Comparison of ENCODE assay signal across 9 mouse cellular contexts in the genomic region with DNA sequence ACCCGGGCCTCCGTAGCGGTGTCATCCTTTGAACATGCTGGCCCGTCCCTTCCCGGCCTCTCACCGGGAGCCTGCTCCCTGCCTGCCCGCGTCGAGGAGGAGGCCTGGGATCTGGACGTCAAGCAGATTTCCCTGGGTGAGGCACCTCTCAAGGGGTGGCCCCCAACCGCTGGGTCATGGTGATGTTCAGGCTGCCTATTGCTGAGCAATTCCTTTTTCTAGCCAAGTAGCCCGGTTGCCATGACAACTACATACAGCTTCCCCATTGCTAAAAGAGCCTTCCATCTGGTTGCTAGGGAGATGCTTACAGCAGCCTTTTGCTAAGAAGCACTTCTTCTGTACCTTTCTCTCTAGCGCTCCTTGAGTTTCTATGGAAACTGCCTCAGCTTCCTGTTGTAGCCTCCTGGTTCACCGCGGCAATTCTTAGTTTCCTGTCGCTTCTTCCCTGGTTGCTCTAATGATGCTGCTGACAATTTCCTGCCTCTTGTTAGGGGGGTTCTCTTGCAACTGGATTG. TPM values are rescaled to one million over a fixed set of nuclear protein-coding genes. Genes with fewer than 3 reads are reported as not detected.
DNase-seq lines count a peak whose midpoint lies in the region; ATAC-seq and TF ChIP-seq lines count a peak whose summit lies in the region.
"Had no signal": no experiment of that assay in that cellular context is flagged by ENCODE, and none has a peak within 500 bp of the region (broad histone marks: within the 10 kb centered on the region; RNA-seq: fewer than 3 reads in every experiment).

No protein-coding gene starts in this region.

- no peaks in the 10 kb centered on the region for H3K27me3 ChIP-seq in heart, adult 2 months (ENCODE audit: control insufficient read depth, insufficient read depth, low read length)
- H3K27me3 ChIP-seq in neural tube, embryonic 13.5 days = no peaks in the 10 kb centered on the region

- no peak overlapping the region for H3K27ac ChIP-seq in heart, adult 2 months
- H3K27ac ChIP-seq in left cerebral cortex, adult 2 months = peak overlapping the region; percentile 91
- peak overlapping the region; percentile 85 for H3K27ac ChIP-seq in neural tube, embryonic 13.5 days (replicated peaks)

- no peak overlapping the region for H3K9ac ChIP-seq in heart, adult 2 months (ENCODE audit: low read depth, low read length)
- peak overlapping the region; percentile 60 for H3K9ac ChIP-seq in neural tube, embryonic 13.5 days

- H3K36me3 ChIP-seq in heart, adult 2 months (ENCODE audit: control insufficient read depth, insufficient read depth, low read length) = no peaks in the 10 kb centered on the region
- H3K36me3 ChIP-seq in neural tube, embryonic 13.5 days = peaks cover 86% of the 10 kb centered on the region

- H3K4me1 ChIP-seq in heart, adult 2 months (ENCODE audit: control insufficient read depth, insufficient read depth, low read length) = no peaks in the 10 kb centered on the region
- H3K4me1 ChIP-seq in neural tube, embryonic 13.5 days (replicated peaks) = peaks cover 54% of the 10 kb centered on the region

- peak; percentile 83 for ATAC-seq in neural tube, embryonic 13.5 days (ENCODE audit: low read depth)
- ATAC-seq in erythroid progenitor cell, adult 5-6 weeks (replicated peaks; ENCODE audit: low FRiP score, poor library complexity, severe bottlenecking) = no peak

- peak overlapping the region; percentile 45 for H3K4me2 ChIP-seq in neural tube, embryonic 13.5 days

- WGBS in heart, adult 2 months = 51% methylated on average over 16 of the region's 16 CpGs
- WGBS in neural tube, embryonic 13.5 days = 13% methylated on average over 16 of the region's 16 CpGs

- H3K9me3 ChIP-seq in neural tube, embryonic 13.5 days = no peaks in the 10 kb centered on the region

- TF ChIP-seq EP300 in heart, adult 2 months (IDR thresholded peaks at IDR 0.05; ENCODE audit: insufficient read depth, low read depth, low read length) = no peak

- intact Hi-C loops in heart, adult 2 months (cut with DNase I) = no loop called here
- intact Hi-C loops in left cerebral cortex, adult 2 months (cut with DNase I) = no loop called here

- no peak overlapping the region for H3K4me3 ChIP-seq in heart, adult 2 months
- peak overlapping the region; percentile 45 for H3K4me3 ChIP-seq in left cerebral cortex, adult 2 months
- peak overlapping the region; percentile 15; the same call in 1 of the 2 replicates for H3K4me3 ChIP-seq in neural tube, embryonic 13.5 days
- H3K4me3 ChIP-seq: erythroblast, embryonic 14.5 days had no signal

- peak; percentile 93 for DNase-seq in heart, adult 11 months
- DNase-seq in heart, adult 2 months = no peak
- DNase-seq in cerebellum, adult 18-20 months = peak; percentile 59 to 67
- peak; percentile 71 to 83 for DNase-seq in frontal cortex, postnatal 14 days (ENCODE audit: low spot score in 2 of 2)
- peak; percentile 75 to 81 for DNase-seq in left cerebral cortex, adult 2 months (ENCODE audit: extremely low spot score in 1 of 2, low spot score in 2 of 2)
- no peak for DNase-seq in adrenal gland, adult 8-10 months

- no peak for TF ChIP-seq CTCF in heart, adult 2 months (IDR thresholded peaks at IDR 0.05)
- TF ChIP-seq CTCF in left cerebral cortex, adult 2 months (IDR thresholded peaks at IDR 0.05) = no peak; the same call in 1 of the 2 replicates

- H3K79me2 ChIP-seq in heart, adult 2 months (replicated peaks; ENCODE audit: control insufficient read depth, insufficient read depth, low read length) = no peaks in the 10 kb centered on the region

- no peak for TF ChIP-seq POLR2A in heart, adult 2 months (IDR thresholded peaks at IDR 0.05; ENCODE audit: insufficient read depth, low read depth, low read length)

RNA-seq across cellular contexts. Expression of gene Tmem253, which starts 11.4 kb away (rescaled TPM):
- 1 to 10 TPM; 2.2 to 4.2 TPM for total RNA-seq in heart, adult 2 months (2021)
- 2.8 and 3.8 TPM in 2 replicates for polyA plus RNA-seq in heart, adult 2 months (2012; rRNA removed)
- under 1 TPM in 1 of 2 experiments, not detected in 1; 0.37 TPM for total RNA-seq in left cerebral cortex, adult 2 months (2021)
- polyA plus RNA-seq in neural tube, embryonic 13.5 days (2015; fragmentation: Nextera tagmentation; extraction: Ambion mirVana) = not detected in 2 replicates
- 6.5 TPM in 1 of 2 replicates, not detected in the other for total RNA-seq in erythroid progenitor cell, adult 5-6 weeks (2015; ENCODE audit: low replicate concordance)
- total RNA-seq in erythroid progenitor cell, adult 5-6 weeks (2017; ENCODE audit: low replicate concordance) = 0.15 TPM in 1 of 2 replicates, not detected in the other
- total RNA-seq in adrenal gland, adult 8-10 months (2022) = 1 to 10 TPM; 1.1 to 2.2 (median 1.6) TPM
- polyA plus RNA-seq: erythroblast, embryonic 14.5 days had no signal

RNA-seq across cellular contexts. Expression of gene Zfp219, which starts 16.5 kb away (rescaled TPM):
- 10 to 100 TPM; 26.8 to 30.0 TPM for total RNA-seq in heart, adult 2 months (2021)
- 38.6 and 42.0 TPM in 2 replicates for polyA plus RNA-seq in heart, adult 2 months (2012; rRNA removed)
- total RNA-seq in left cerebral cortex, adult 2 months (2021) = 10 to 100 TPM; 36.4 to 41.4 TPM
- 32.3 and 32.5 TPM in 2 replicates for polyA plus RNA-seq in neural tube, embryonic 13.5 days (2015; fragmentation: Nextera tagmentation; extraction: Ambion mirVana)
- 2.2 and 4.2 TPM in 2 replicates for total RNA-seq in erythroid progenitor cell, adult 5-6 weeks (2015; ENCODE audit: low replicate concordance)
- 3.9 and 4.8 TPM in 2 replicates for total RNA-seq in erythroid progenitor cell, adult 5-6 weeks (2017; ENCODE audit: low replicate concordance)
- 10 to 100 TPM; 52.7 to 86.6 (median 71.6) TPM for total RNA-seq in adrenal gland, adult 8-10 months (2022)

RNA-seq across cellular contexts. Expression of gene Arhgef40, which starts 19.5 kb away (rescaled TPM):
- 10 to 100 TPM; 27.2 to 27.8 TPM for total RNA-seq in heart, adult 2 months (2021)
- 42.6 and 49.0 TPM in 2 replicates for polyA plus RNA-seq in heart, adult 2 months (2012; rRNA removed)
- 10 to 100 TPM; 28.8 to 31.1 TPM for total RNA-seq in left cerebral cortex, adult 2 months (2021)
- 69.0 and 72.9 TPM in 2 replicates for polyA plus RNA-seq in neural tube, embryonic 13.5 days (2015; fragmentation: Nextera tagmentation; extraction: Ambion mirVana)
- 6.5 and 20.5 TPM in 2 replicates for total RNA-seq in erythroid progenitor cell, adult 5-6 weeks (2015; ENCODE audit: low replicate concordance)
- 11.6 and 16.2 TPM in 2 replicates for total RNA-seq in erythroid progenitor cell, adult 5-6 weeks (2017; ENCODE audit: low replicate concordance)
- total RNA-seq in adrenal gland, adult 8-10 months (2022) = 10 to 100 TPM; 40.7 to 74.9 (median 57.2) TPM

RNA-seq across cellular contexts. Expression of gene Olfr221, which starts 38.2 kb away (rescaled TPM):
- total RNA-seq in heart, adult 2 months (2021) = not detected
- not detected in 2 replicates for polyA plus RNA-seq in heart, adult 2 months (2012; rRNA removed)
- not detected for total RNA-seq in left cerebral cortex, adult 2 months (2021)
- polyA plus RNA-seq in neural tube, embryonic 13.5 days (2015; fragmentation: Nextera tagmentation; extraction: Ambion mirVana) = not detected in 2 replicates
- total RNA-seq in erythroid progenitor cell, adult 5-6 weeks (2015; ENCODE audit: low replicate concordance) = not detected in 2 replicates
- total RNA-seq in erythroid progenitor cell, adult 5-6 weeks (2017; ENCODE audit: low replicate concordance) = not detected in 2 replicates
- total RNA-seq in adrenal gland, adult 8-10 months (2022) = not detected
- polyA plus RNA-seq: erythroblast, embryonic 14.5 days had no signal

Comparison
In these comparisons a context has a peak if more than half of its experiments do, and no peak if none do; other contexts are left out.
1. DNase-seq: peak in heart, adult 11 months (single experiment), cerebellum, adult 18-20 months (2 of 2), frontal cortex, postnatal 14 days (2 of 2) and left cerebral cortex, adult 2 months (2 of 2); none in heart, adult 2 months (0 of 2) and adrenal gland, adult 8-10 months (single experiment).
2. RNA of gene Zfp219, which starts 16.5 kb away (total RNA-seq): 52.7 to 86.6 TPM in adrenal gland, adult 8-10 months, 36.4 to 41.4 TPM in left cerebral cortex, adult 2 months and 26.8 to 30.0 TPM in heart, adult 2 months; 2.2 to 4.8 TPM in erythroid progenitor cell, adult 5-6 weeks; every median in the first group is over 4 times any median in the second.